In genomic region chr10:22299324-22299723, GRCm38 (mm10) we compare ENCODE assay signal across 21 mouse cellular contexts.
DNase-seq lines count a peak whose midpoint lies in the region; ATAC-seq and TF ChIP-seq lines count a peak whose summit lies in the region.
"Had no signal": no experiment of that assay in that cellular context is flagged by ENCODE, and none has a peak within 500 bp of the region (broad histone marks: within the 10 kb centered on the region; RNA-seq: fewer than 3 reads in every experiment).

No protein-coding gene starts in this region.

- peak overlapping the region; percentile 92 for H3K27ac ChIP-seq in gastrocnemius, adult 2 months
- H3K27ac ChIP-seq: embryonic facial prominence, embryonic 10.5 days; hindbrain, embryonic 13.5 days; limb, embryonic 12.5 days; liver, embryonic 13.5 days; neural tube, embryonic 13.5 days had no signal

- no peak for DNase-seq in gastrocnemius, adult 2 months
- no peak for DNase-seq in gastrocnemius, postnatal 4 days (ENCODE audit: low spot score in 2 of 2)
- DNase-seq in Muller cell, postnatal 12 days (ENCODE audit: inconsistent ontology term) = peak; percentile 15
- DNase-seq in thymus, postnatal 14 days = no peak
- no peak for DNase-seq in left cerebral cortex, postnatal 36 days (ENCODE audit: low spot score in 2 of 2)
- DNase-seq in testis, postnatal 10 days (ENCODE audit: low spot score) = no peak
- DNase-seq: adrenal gland, postnatal 25 days; cerebellum, adult 9-10 months; forebrain, postnatal 0 days; gastrocnemius, postnatal 25 days; kidney, adult 2 months; kidney, postnatal 10 days; liver, embryonic 13.5 days; lung, adult 2 months; midbrain, embryonic 14.5 days; thymus, postnatal 25 days had no signal

- peak overlapping the region; percentile 72 for H3K4me3 ChIP-seq in gastrocnemius, adult 2 months
- H3K4me3 ChIP-seq: embryonic facial prominence, embryonic 10.5 days; hindbrain, embryonic 13.5 days; limb, embryonic 12.5 days; liver, embryonic 13.5 days; neural tube, embryonic 13.5 days had no signal

- intact Hi-C loops in gastrocnemius, adult 2 months (cut with DNase I) = no loop called here
- intact Hi-C loops in left cerebral cortex, postnatal 36 days (cut with DNase I) = no loop called here

- ATAC-seq in inflammation-experienced regulatory T-cells, adult 6 months = peak; percentile 54
- ATAC-seq: forebrain, postnatal 0 days had no signal

- TF ChIP-seq CTCF in gastrocnemius, adult 2 months (IDR thresholded peaks at IDR 0.05) = no peak
